Mouse (Mus musculus): ENCODE measurements around the gene Gmnc.

DNA sequence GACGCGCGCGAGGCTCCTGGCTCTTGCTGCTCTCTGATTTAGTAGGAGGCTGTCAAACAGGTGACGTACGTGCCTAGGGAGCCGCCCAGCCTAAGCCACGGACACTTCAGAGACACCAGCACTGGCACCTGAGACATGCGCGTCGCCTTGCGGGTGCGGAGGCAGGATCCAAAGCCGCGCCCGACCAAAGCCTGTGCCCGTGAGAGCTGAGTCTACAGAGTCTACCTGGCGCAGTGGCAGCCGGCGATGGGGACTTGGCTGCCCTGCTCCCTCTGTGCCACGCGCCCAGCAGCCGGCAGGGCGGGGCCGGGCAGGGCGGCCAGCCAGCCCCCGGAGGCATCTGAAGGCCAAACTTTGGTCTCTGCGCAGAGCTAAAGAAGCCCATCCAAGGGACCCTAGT lies 23.5 kb downstream of the Gmnc start:
- TF ChIP-seq ZC3H11A (IDR thresholded peaks at IDR 0.05; ENCODE audit: borderline replicate concordance, low read depth, low read length) (no peak), CHD2 (IDR thresholded peaks at IDR 0.05; ENCODE audit: low read depth, low read length) (no peak), MAFK (IDR thresholded peaks at IDR 0.05; ENCODE audit: insufficient read depth, low read depth, low read length) (no peak), HCFC1 (IDR thresholded peaks at IDR 0.05; ENCODE audit: borderline replicate concordance, insufficient read depth, low read length) (no peak), ZNF384 (IDR thresholded peaks at IDR 0.05; ENCODE audit: low read depth, low read length) (no peak)

All from ES-E14 (cell line).